Mouse (Mus musculus): ENCODE results near the gene Pxylp1.

Gene Pxylp1

DNA sequence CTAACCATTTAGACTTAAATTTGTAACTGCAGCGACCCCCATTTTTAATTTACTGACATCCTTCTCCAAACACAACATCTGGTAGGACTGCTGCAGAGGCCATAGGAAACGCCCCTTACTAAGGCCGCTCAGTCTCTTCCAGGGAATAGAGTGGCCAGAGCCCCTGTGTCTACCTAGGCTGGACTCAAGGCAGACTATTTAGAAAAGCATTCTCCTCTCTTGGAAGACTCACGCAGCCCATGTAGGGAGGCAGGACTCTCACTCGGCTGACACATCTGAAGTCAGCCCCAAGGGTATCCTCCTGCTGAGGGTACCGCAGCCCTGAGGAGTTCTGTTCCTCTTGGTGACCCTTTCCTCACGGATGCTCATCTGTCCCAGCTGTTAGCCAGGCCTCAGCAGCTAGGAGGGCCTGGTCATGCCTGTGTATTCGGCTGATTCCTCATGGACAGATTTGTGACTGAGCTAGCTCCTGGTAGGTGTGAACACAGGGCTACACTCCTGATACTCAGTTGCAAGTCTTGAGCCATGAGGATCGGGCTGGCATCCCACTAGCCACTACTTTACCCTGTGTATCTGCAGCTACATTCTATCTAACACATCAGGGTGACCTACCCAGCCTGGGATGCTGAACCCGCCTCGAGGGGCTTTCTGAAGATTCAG is 73.5 kb downstream of the Pxylp1 start:
- DNase-seq, result no peak

- peak; percentile 86 for DNase-seq
These were observed 74.2 kb downstream of the Pxylp1 start for GRCm38 (mm10) chr9:96818128-96818821.

DNA sequence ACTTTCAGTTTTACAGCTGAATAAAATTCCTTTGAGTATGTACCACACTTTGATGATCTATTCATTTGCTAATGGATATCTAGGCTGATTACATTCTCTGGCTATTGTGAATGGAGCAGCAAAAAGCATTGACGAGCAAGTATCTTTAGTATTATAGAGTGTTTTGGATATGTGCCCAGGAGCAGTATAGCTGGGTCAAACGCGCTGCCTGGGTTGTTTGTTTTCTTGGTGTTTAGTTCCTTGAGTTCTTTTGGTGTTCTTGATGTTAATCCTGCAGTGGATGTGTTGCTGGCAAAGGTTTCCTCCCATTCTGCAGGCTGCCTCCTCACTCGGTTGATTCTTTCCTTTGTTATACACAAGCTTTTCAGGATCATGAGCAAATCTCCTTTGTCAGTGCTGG is 80.5 kb downstream of the Pxylp1 start:
- no peak for DNase-seq

DNA sequence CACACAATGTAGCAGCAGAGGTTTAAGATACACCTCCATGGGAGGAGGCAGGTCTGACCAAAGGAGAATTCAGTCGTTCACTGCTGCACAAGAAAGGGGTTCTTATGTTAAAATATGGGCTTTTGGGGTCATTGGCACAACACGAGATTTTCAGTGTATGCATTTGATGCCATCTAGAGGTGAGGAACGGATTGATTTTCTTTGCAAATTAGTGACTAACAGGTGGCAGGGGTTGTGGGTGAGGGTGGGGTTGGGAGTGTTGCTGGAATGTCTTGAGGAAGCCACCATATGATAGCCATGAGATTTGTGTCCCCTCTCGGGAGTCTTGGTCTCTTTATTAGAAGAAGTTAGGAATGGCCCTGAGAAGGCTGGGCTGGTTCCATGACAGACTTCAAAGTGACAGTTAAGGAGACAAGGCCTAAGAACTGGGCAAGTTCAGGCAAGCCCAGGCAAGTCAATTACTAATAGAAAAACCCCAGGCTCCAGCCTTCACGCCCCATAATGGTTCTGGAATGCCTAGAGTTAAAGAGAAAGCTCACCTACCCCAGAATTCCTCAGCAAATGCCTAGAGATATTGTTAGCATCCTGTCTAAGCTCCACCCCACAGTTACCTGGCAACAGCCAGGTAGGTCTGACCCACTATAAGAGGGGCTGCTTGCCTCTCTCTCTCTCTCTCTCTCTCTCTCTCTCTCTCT is 92.2 kb downstream of the Pxylp1 start:
- DNase-seq, result no peak

- DNase-seq, result no peak
These were observed 95.2 kb downstream of the Pxylp1 start for GRCm38 (mm10) chr9:96797311-96797710.

DNA sequence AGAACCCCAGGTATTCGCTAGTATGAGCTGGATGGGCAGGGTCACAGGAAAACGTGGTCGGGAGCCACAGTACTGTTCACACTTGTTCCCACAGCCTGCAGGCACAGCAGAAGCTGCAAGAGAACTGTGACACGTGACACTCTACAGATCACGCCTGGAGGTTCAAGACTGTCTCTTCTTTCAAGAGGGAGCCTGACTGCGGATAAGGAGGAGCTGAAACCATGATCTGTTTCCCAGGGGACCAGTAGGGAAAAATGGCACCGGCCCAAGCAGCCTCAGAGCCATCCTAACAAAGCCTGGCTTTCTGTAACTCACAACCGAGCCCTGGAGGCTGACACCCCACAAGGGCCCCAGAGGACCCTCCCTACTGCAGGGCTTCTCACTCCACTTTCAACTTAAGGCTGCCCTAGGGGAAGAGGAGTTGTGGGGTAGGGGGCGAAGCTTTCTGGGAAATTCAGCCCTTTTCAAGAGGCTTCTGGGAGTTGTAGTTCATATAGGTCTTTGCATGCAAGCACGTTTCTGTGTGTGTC is 97.0 kb downstream of the Pxylp1 start:
- DNase-seq, result peak; percentile 58

GRCm38 (mm10) chr9:96794601-96795000 is 97.9 kb downstream of the Pxylp1 start:
- no peak for DNase-seq

DNA sequence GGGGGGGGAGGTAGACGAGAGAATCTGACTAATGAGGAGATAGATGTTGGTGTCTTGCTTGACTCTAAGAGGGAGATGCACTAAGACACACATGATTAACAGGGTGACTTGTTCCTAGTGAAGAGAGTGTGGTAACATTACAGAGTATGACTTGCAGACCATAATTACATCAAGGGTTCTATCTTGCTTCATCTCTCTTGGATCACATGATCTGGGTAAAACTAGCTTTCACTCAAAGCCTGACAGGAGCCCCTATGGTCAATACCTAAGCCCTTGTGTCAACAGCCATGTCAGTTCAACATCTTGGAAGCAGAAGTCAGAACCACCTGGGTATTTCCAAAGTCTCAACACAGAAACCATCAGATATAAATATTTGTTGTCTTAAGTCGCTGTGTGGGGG is 99.9 kb downstream of the Pxylp1 start:
- DNase-seq, result no peak

GRCm38 (mm10) chr9:96790389-96791007 is 102.0 kb downstream of the Pxylp1 start:
- no peak for DNase-seq

- no peak for DNase-seq
These were observed 102.6 kb downstream of the Pxylp1 start for GRCm38 (mm10) chr9:96789906-96790305.

DNA sequence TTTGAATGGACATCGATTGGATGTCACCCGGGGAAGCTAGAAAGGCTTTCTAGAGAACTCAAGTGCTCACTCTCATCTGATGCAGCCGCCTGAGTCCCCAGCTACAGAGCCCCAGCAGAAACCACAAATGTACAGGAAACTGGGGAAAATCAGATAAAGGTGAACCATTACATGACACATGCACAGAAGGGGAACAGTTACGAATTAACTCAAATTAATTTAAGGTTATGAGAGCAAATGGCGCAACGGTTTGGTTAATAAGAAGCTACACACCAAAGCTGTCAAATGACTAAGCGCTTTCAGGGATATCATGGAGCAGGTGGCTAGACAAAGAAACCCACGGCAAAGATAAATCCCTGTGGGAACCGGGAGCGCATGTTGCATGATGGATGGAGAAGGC is 104.7 kb downstream of the Pxylp1 start:
- DNase-seq, result no peak

GRCm38 (mm10) chr9:96785871-96786342 is 106.6 kb downstream of the Pxylp1 start:
- no peak for DNase-seq

DNA sequence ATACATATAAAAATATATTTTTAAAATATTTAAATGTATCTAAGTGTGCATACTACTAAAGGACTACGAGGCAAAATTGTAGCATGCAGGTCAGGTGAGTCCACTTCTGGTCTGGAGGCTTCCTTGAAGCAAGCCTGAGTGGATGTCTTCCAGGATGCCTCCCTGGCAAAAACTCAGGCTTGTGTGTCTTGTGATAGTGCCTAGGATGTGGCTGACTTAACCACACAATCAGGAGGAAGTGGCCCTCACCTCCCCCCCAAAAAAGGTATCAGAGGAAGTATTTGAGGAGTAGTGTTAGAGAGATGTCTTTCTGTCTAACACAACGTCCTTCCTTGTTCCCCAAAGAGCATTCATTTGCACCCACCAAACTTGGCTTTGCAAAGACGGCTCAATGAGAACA is 107.3 kb downstream of the Pxylp1 start:
- DNase-seq, result no peak

- no peak for DNase-seq
These were observed 108.8 kb downstream of the Pxylp1 start for GRCm38 (mm10) chr9:96783667-96784066.

GRCm38 (mm10) chr9:96783258-96783657 is 109.2 kb downstream of the Pxylp1 start:
- DNase-seq, result no peak

DNA sequence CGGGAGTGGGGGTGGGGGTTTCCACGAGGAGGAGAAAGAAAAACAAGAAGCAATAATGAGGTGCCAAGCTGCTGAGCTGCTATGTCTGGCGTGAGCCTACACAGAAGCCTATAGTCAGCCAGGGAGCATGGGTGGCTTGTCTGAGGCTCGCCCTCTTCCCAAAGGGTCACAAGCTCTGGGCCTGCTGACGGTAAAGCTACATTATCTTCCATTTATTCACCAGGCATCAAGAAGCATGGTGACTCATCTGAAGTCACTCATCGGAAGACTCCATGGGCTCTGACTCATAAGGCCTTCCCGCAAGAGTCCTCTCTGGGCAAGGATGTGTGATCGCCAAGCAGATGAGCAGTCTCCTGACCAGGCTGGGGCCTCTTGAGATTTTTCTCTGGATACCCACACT is 110.4 kb downstream of the Pxylp1 start:
- no peak for DNase-seq

All from cerebellum, adult 9-10 months (tissue).